Mouse (Mus musculus) intestine, embryonic 14.5 days (tissue): ENCODE measurements around the gene Ech1. TPM values are rescaled to one million over a fixed set of nuclear protein-coding genes. Genes with fewer than 3 reads are reported as not detected.

ENCODE experiments used
- ATAC-seq: fragments of 200-750 bp; cut with Nextera tagmentation; replicated peaks from 2 replicates; pipeline ENCODE4 v1.8.0; 2017; ENCODE audit warnings: low read depth, moderate number of reproducible peaks, moderate TSS enrichment, moderate library complexity; ENCODE audit not compliant: low FRiP score, low TSS enrichment
- DNase-seq: peaks from one replicate; pipeline ENCODE4 v3.0.0-alpha.2; 2018; ENCODE audit warnings: low spot score
- H3K27ac ChIP-seq: fragments of 300-500 bp; sonication (generic); 2 replicates; pipeline ENCODE4 v1.5.1; 2014; ENCODE audit warnings: low read depth, mild to moderate bottlenecking, control low read depth
- H3K27me3 ChIP-seq: fragments of 300-500 bp; sonication (generic); replicated peaks from 2 replicates; pipeline ENCODE4 v1.6.1; 2014; ENCODE audit warnings: low read length, control low read depth; ENCODE audit not compliant: control insufficient read depth, insufficient read depth
- H3K36me3 ChIP-seq: fragments of 300-500 bp; sonication (generic); 2 replicates; pipeline ENCODE4 v1.6.1; 2014; ENCODE audit warnings: low read length, control low read depth; ENCODE audit not compliant: control insufficient read depth, insufficient read depth
- H3K4me1 ChIP-seq: fragments of 300-500 bp; sonication (generic); replicated peaks from 2 replicates; pipeline ENCODE4 v1.6.1; 2014; ENCODE audit warnings: low read length, control low read depth, mixed read lengths; ENCODE audit not compliant: control insufficient read depth, insufficient read depth
- H3K4me2 ChIP-seq: fragments of 300-500 bp; sonication (generic); 2 replicates; pipeline ENCODE4 v1.6.1; 2014; ENCODE audit warnings: low read length
- H3K4me3 ChIP-seq: fragments of 300-500 bp; sonication (generic); 2 replicates; pipeline ENCODE4 v1.5.1; 2014; ENCODE audit warnings: low read depth, low read length, control low read depth, mixed read lengths
- H3K9ac ChIP-seq: fragments of 300-500 bp; sonication (generic); 2 replicates; pipeline ENCODE4 v1.6.1; 2014; ENCODE audit warnings: mild to moderate bottlenecking, low read length
- H3K9me3 ChIP-seq: fragments of 300-500 bp; sonication (generic); 2 replicates; pipeline ENCODE4 v1.6.1; 2016; ENCODE audit warnings: low read length, control low read depth; ENCODE audit not compliant: control insufficient read depth
- WGBS: fragments of 180-500 bp; shearing (Covaris S2); extraction: QIAGEN DNeasy Blood & Tissue Kit; methylation state at CpG from one replicate; pipeline ENCODE4 v1.1.7; 2014; 5-methylcytosine and 5-hydroxymethylcytosine counted together
- polyA plus RNA-seq: library from polyadenylated mRNA; unstranded; fragments of >200 nt; fragmentation: Nextera tagmentation; extraction: Ambion mirVana; gene quantifications from 2 replicates; pipeline ENCODE4 v1.2.1, GENCODE M21; 2014

Gene Ech1
- polyA plus RNA-seq, 1 experiment from 2014 or later, result 188 TPM

- no peak overlapping the region for H3K4me3 ChIP-seq
- no peak overlapping the region for H3K4me2 ChIP-seq
- H3K9ac ChIP-seq, result no peak overlapping the region
- 43% methylated on average over 3 of the region's 3 CpGs for WGBS
- 0 out of 2 replicates have a peak, but pooled peaks cover 7% of the 10 kb centered on the region for H3K36me3 ChIP-seq
- no peak for ATAC-seq
- DNase-seq, result no peak
- no peaks in the 10 kb centered on the region for H3K9me3 ChIP-seq
- 0 out of 2 replicates have a peak overlapping the region, but pooled peaks have one; percentile 38 for H3K27ac ChIP-seq
- H3K27me3 ChIP-seq, result no peaks in the 10 kb centered on the region
- H3K4me1 ChIP-seq, result peaks cover 18% of the 10 kb centered on the region
These were observed 35.8 kb upstream of the Ech1 start for GRCm38 (mm10) chr7:28789235-28789634.

- H3K27me3 ChIP-seq, result no peaks in the 10 kb centered on the region
- 59% methylated on average over 8 of the region's 8 CpGs for WGBS
- no peaks in the 10 kb centered on the region for H3K9me3 ChIP-seq
- no peak overlapping the region for H3K9ac ChIP-seq
- ATAC-seq (0 out of 2 replicates have a peak, but pooled peaks have one; percentile 4), DNase-seq (no peak)
- 0 out of 2 replicates have a peak, but pooled peaks cover 7% of the 10 kb centered on the region for H3K36me3 ChIP-seq
- no peak overlapping the region for H3K4me2 ChIP-seq
- H3K4me1 ChIP-seq, result peaks cover 18% of the 10 kb centered on the region
- no peak overlapping the region for H3K4me3 ChIP-seq
- peak overlapping the region; percentile 38; the same call in 1 of the 2 replicates for H3K27ac ChIP-seq
These were observed 34.8 kb upstream of the Ech1 start for GRCm38 (mm10) chr7:28790066-28790806.

- Histone ChIP-seq H3K27ac (no peak overlapping the region), H3K4me1 (peaks cover 19% of the 10 kb centered on the region), H3K4me3 (no peak overlapping the region), H3K9ac (no peak overlapping the region), H3K36me3 (0 out of 2 replicates have a peak, but pooled peaks cover 7% of the 10 kb centered on the region), H3K4me2 (no peak overlapping the region), H3K27me3 (no peaks in the 10 kb centered on the region), H3K9me3 (no peaks in the 10 kb centered on the region)
- no peak for DNase-seq
- no peak for ATAC-seq
These were observed 33.3 kb upstream of the Ech1 start for GRCm38 (mm10) chr7:28791706-28792105.

GRCm38 (mm10) chr7:28792391-28793185 is 32.4 kb upstream of the Ech1 start:
- Histone ChIP-seq H3K4me1 (peaks cover 22% of the 10 kb centered on the region), H3K9me3 (no peaks in the 10 kb centered on the region), H3K27me3 (no peaks in the 10 kb centered on the region), H3K36me3 (0 out of 2 replicates have a peak, but pooled peaks cover 5% of the 10 kb centered on the region), H3K9ac (no peak overlapping the region), H3K4me3 (no peak overlapping the region), H3K4me2 (no peak overlapping the region), H3K27ac (no peak overlapping the region)
- DNase-seq (no peak), ATAC-seq (no peak)
- 73% methylated on average over 13 of the region's 14 CpGs for WGBS

GRCm38 (mm10) chr7:28793834-28794233 is 31.2 kb upstream of the Ech1 start:
- Histone ChIP-seq H3K4me3 (no peak overlapping the region), H3K9me3 (no peaks in the 10 kb centered on the region)

GRCm38 (mm10) chr7:28794496-28794895 is 30.5 kb upstream of the Ech1 start:
- Histone ChIP-seq H3K4me3 (no peak overlapping the region), H3K4me2 (no peak overlapping the region), H3K4me1 (peaks cover 15% of the 10 kb centered on the region; the same call in 1 of the 2 replicates), H3K27ac (no peak overlapping the region), H3K9me3 (no peaks in the 10 kb centered on the region), H3K27me3 (no peaks in the 10 kb centered on the region), H3K9ac (no peak overlapping the region), H3K36me3 (no peaks in the 10 kb centered on the region)
- DNase-seq, result no peak
- no peak for ATAC-seq
- 79% methylated on average over 3 of the region's 3 CpGs for WGBS

More at GRCm38 (mm10) chr7:28793834-28794233, 31.2 kb upstream of the Ech1 start:
- DNase-seq (no peak), ATAC-seq (no peak)
- no peaks in the 10 kb centered on the region for H3K36me3 ChIP-seq
- H3K27ac ChIP-seq, result no peak overlapping the region
- H3K4me2 ChIP-seq, result no peak overlapping the region
- H3K27me3 ChIP-seq, result no peaks in the 10 kb centered on the region
- peaks cover 21% of the 10 kb centered on the region for H3K4me1 ChIP-seq
- H3K9ac ChIP-seq, result no peak overlapping the region
- 50% methylated on average over 2 of the region's 2 CpGs for WGBS

GRCm38 (mm10) chr7:28795832-28796231 is 29.2 kb upstream of the Ech1 start:
- WGBS, result 74% methylated on average over 15 of the region's 15 CpGs
- Histone ChIP-seq H3K27me3 (no peaks in the 10 kb centered on the region), H3K4me3 (no peak overlapping the region), H3K4me2 (peak overlapping the region; percentile 13), H3K9me3 (no peaks in the 10 kb centered on the region), H3K9ac (no peak overlapping the region), H3K27ac (no peak overlapping the region), H3K36me3 (no peaks in the 10 kb centered on the region), H3K4me1 (0 out of 2 replicates have a peak, but pooled peaks cover 7% of the 10 kb centered on the region)
- no peak for ATAC-seq
- DNase-seq, result no peak

GRCm38 (mm10) chr7:28796562-28796975 is 28.4 kb upstream of the Ech1 start:
- ATAC-seq, result peak; percentile 68; the same call in 1 of the 2 replicates
- Histone ChIP-seq H3K36me3 (no peaks in the 10 kb centered on the region), H3K9ac (peak overlapping the region; percentile 1; the same call in 1 of the 2 replicates), H3K9me3 (no peaks in the 10 kb centered on the region), H3K27me3 (no peaks in the 10 kb centered on the region), H3K4me2 (peak overlapping the region; percentile 13), H3K4me1 (peaks cover 10% of the 10 kb centered on the region; the same call in 1 of the 2 replicates), H3K4me3 (0 out of 2 replicates have a peak overlapping the region, but pooled peaks have one; percentile 2), H3K27ac (peak overlapping the region; percentile 3; the same call in 1 of the 2 replicates)
- 15% methylated on average over 32 of the region's 32 CpGs for WGBS
- DNase-seq, result peak; percentile 81
